Mouse (Mus musculus) bone marrow macrophage, adult 2 months (primary cell): ENCODE data around the gene Gpr132. TPM values are rescaled to one million over a fixed set of nuclear protein-coding genes. Genes with fewer than 3 reads are reported as not detected.

Experiments used
- H3K27ac ChIP-seq: 2 replicates; pipeline ENCODE4 v1.5.1; 2012; ENCODE audit warnings: low read depth, low read length; ENCODE audit not compliant: insufficient read depth
- H3K4me1 ChIP-seq: 2 replicates; pipeline ENCODE4 v1.6.1; 2012; ENCODE audit warnings: low read length; ENCODE audit not compliant: control insufficient read depth, insufficient read depth
- H3K4me3 ChIP-seq: 2 replicates; pipeline ENCODE4 v1.5.1; 2012; ENCODE audit warnings: mild to moderate bottlenecking, low read length, moderate library complexity; ENCODE audit not compliant: insufficient read depth
- CTCF ChIP-seq: IDR thresholded peaks from 2 replicates; pipeline ENCODE4 v1.5.1; 2012; ENCODE audit warnings: low read depth, mild to moderate bottlenecking, low read length, moderate library complexity
- POLR2A ChIP-seq: IDR thresholded peaks from 2 replicates; pipeline ENCODE4 v1.6.1; 2012; ENCODE audit warnings: mild to moderate bottlenecking, low read depth, low read length, borderline replicate concordance
- polyA plus RNA-seq: library from polyadenylated mRNA; stranded (reverse); fragments of >200 nt; gene quantifications from 2 replicates; pipeline ENCODE4 v1.2.4, GENCODE M21; 2012; ENCODE audit not compliant: missing spikeins, insufficient read depth, insufficient read length

Gene Gpr132
- polyA plus RNA-seq, 1 experiment, result 42.1 TPM

GRCm38 (mm10) chr12:112840209-112841086, 27.6 kb downstream of the Gpr132 start:
- H3K4me1 ChIP-seq, result peaks cover 10% of the 10 kb centered on the region
- H3K4me3 ChIP-seq, result 0 out of 2 replicates have a peak overlapping the region, but pooled peaks have one; percentile 4
- H3K27ac ChIP-seq, result peak overlapping the region; percentile 84
- no peak for TF ChIP-seq CTCF
- no peak for TF ChIP-seq POLR2A

GRCm38 (mm10) chr12:112835046-112835445, 33.0 kb downstream of the Gpr132 start:
- no peak overlapping the region for H3K27ac ChIP-seq
- TF ChIP-seq POLR2A, result no peak
- no peak for TF ChIP-seq CTCF
- H3K4me3 ChIP-seq, result no peak overlapping the region
- peaks cover 18% of the 10 kb centered on the region for H3K4me1 ChIP-seq

- H3K4me3 ChIP-seq, result peak overlapping the region; percentile 26; the same call in 1 of the 2 replicates
- peak overlapping the region; percentile 34 for H3K27ac ChIP-seq
- no peak for TF ChIP-seq POLR2A
- no peak for TF ChIP-seq CTCF
- peaks cover 15% of the 10 kb centered on the region for H3K4me1 ChIP-seq
Observed at GRCm38 (mm10) chr12:112833527-112833926, 34.5 kb downstream of the Gpr132 start.

GRCm38 (mm10) chr12:112832411-112832810, 35.6 kb downstream of the Gpr132 start:
- no peak overlapping the region for H3K27ac ChIP-seq
- H3K4me3 ChIP-seq, result no peak overlapping the region
- no peak for TF ChIP-seq CTCF
- no peak for TF ChIP-seq POLR2A
- peaks cover 19% of the 10 kb centered on the region for H3K4me1 ChIP-seq

- no peak overlapping the region for H3K27ac ChIP-seq
- peak overlapping the region; percentile 94 for H3K4me3 ChIP-seq
Observed at GRCm38 (mm10) chr12:112830570-112830969, 37.5 kb downstream of the Gpr132 start.

GRCm38 (mm10) chr12:112830141-112830540, 37.9 kb downstream of the Gpr132 start:
- Histone ChIP-seq H3K4me1 (peaks cover 39% of the 10 kb centered on the region), H3K4me3 (peak overlapping the region; percentile 94), H3K27ac (peak overlapping the region; percentile 41)
- no peak for TF ChIP-seq CTCF
- no peak for TF ChIP-seq POLR2A

More at GRCm38 (mm10) chr12:112830570-112830969, 37.5 kb downstream of the Gpr132 start:
- peaks cover 37% of the 10 kb centered on the region for H3K4me1 ChIP-seq
- TF ChIP-seq CTCF (no peak), POLR2A (no peak)

- peak within 1 kb of the TSS; percentile 77 for H3K27ac ChIP-seq
- TF ChIP-seq CTCF (no peak), POLR2A (peak; percentile 66; the same call in 1 of the 2 replicates)
- peak within 1 kb of the TSS; percentile 98 for H3K4me3 ChIP-seq
- H3K4me1 ChIP-seq, result peaks cover 43% of the 10 kb centered on the region
Observed at GRCm38 (mm10) chr12:112829244-112829864, 38.7 kb downstream of the Gpr132 start, which contains the start of gene Cdca4. TSS of gene Cdca4 (minus strand) at chr12:112829423.

GRCm38 (mm10) chr12:112828501-112829243, 39.4 kb downstream of the Gpr132 start:
- Histone ChIP-seq H3K27ac (peak overlapping the region; percentile 77), H3K4me3 (peak overlapping the region; percentile 98), H3K4me1 (peaks cover 43% of the 10 kb centered on the region)
- TF ChIP-seq POLR2A, result no peak
- no peak for TF ChIP-seq CTCF

- H3K4me3 ChIP-seq, result no peak overlapping the region
- TF ChIP-seq POLR2A (no peak), CTCF (no peak)
- H3K4me1 ChIP-seq, result peaks cover 46% of the 10 kb centered on the region
- H3K27ac ChIP-seq, result no peak overlapping the region
Observed at GRCm38 (mm10) chr12:112825901-112826300, 42.1 kb downstream of the Gpr132 start.
